In genomic region chr5:4620513-4621210, GRCm38 (mm10) we compare ENCODE assay signal across 20 mouse cellular contexts.
A peak's percentile ranks its signal among the peaks of the same experiment; 100 is the strongest.
DNase-seq lines count a peak whose midpoint lies in the region; ATAC-seq lines count a peak whose summit lies in the region.
"Had no signal": no experiment of that assay in that cellular context is flagged by ENCODE, and none has a peak within 500 bp of the region (broad histone marks: within the 10 kb centered on the region; RNA-seq: fewer than 3 reads in every experiment).

No protein-coding gene starts in this region.

- intact Hi-C loops in left cerebral cortex, postnatal 25 days (cut with DNase I), result no loop called here

- H3K4me1 ChIP-seq in stomach, embryonic 16.5 days (ENCODE audit: control insufficient read depth, insufficient read depth, low read length), result peaks cover 4% of the 10 kb centered on the region; the same call in 1 of the 2 replicates
- H3K4me1 ChIP-seq: heart, embryonic 13.5 days; midbrain, embryonic 12.5 days had no signal

- no peak overlapping the region for H3K27ac ChIP-seq in stomach, embryonic 16.5 days (ENCODE audit: low read length)
- H3K27ac ChIP-seq: gastrocnemius, adult 2 months; heart, embryonic 13.5 days; limb, embryonic 15.5 days; midbrain, embryonic 12.5 days had no signal

- no peak for DNase-seq in frontal cortex, postnatal 25 days (ENCODE audit: low spot score in 2 of 2)
- peak; percentile 2 to 13 for DNase-seq in left cerebral cortex, postnatal 25 days (ENCODE audit: low spot score in 2 of 2)
- DNase-seq in left cerebral cortex, adult 9 months (ENCODE audit: low spot score in 2 of 2), result no peak
- DNase-seq in cerebellum, adult 8-10 months, result peak; percentile 19
- DNase-seq in urinary bladder, postnatal 36 days (ENCODE audit: low spot score in 2 of 2), result no peak
- no peak for DNase-seq in lung, postnatal 14 days
- DNase-seq: adrenal gland, postnatal 10 days; gastrocnemius, adult 2 months; heart, postnatal 36 days; lung, postnatal 36 days; right cerebral cortex, postnatal 25 days; thymus, postnatal 4 days had no signal

- 0 out of 2 replicates have a peak, but pooled peaks have one; percentile 34 for ATAC-seq in frontal cortex, adult (ENCODE audit: low TSS enrichment)
- ATAC-seq in stomach, embryonic 16.5 days (ENCODE audit: insufficient read depth, low FRiP score), result no peak; the same call in 1 of the 2 replicates
- ATAC-seq: forebrain, embryonic 16.5 days; hindbrain, embryonic 16.5 days had no signal

- no peaks in the 10 kb centered on the region for H3K27me3 ChIP-seq in stomach, embryonic 16.5 days (ENCODE audit: control insufficient read depth, insufficient read depth, low read length)
- H3K27me3 ChIP-seq: heart, embryonic 13.5 days; limb, embryonic 15.5 days; midbrain, embryonic 12.5 days had no signal

- H3K4me2 ChIP-seq in stomach, embryonic 16.5 days (ENCODE audit: low read depth, low read length), result 0 out of 2 replicates have a peak overlapping the region, but pooled peaks have one; percentile 2
- H3K4me2 ChIP-seq: heart, embryonic 13.5 days; limb, embryonic 15.5 days; midbrain, embryonic 12.5 days had no signal

- no peak overlapping the region for H3K4me3 ChIP-seq in stomach, embryonic 16.5 days (replicated peaks; ENCODE audit: low read length)
- H3K4me3 ChIP-seq: erythroblast, embryonic 14.5 days; gastrocnemius, adult 2 months; heart, embryonic 13.5 days; limb, embryonic 15.5 days; midbrain, embryonic 12.5 days had no signal

- H3K9ac ChIP-seq in stomach, embryonic 16.5 days (ENCODE audit: low read length), result no peak overlapping the region
- H3K9ac ChIP-seq: heart, embryonic 13.5 days; limb, embryonic 15.5 days; midbrain, embryonic 12.5 days had no signal

- H3K9me3 ChIP-seq in stomach, embryonic 16.5 days (replicated peaks; ENCODE audit: control insufficient read depth, low read length), result no peaks in the 10 kb centered on the region
- H3K9me3 ChIP-seq: heart, embryonic 13.5 days; limb, embryonic 15.5 days; midbrain, embryonic 12.5 days had no signal

- H3K36me3 ChIP-seq in stomach, embryonic 16.5 days (ENCODE audit: control insufficient read depth, insufficient read depth, low read length), result no peaks in the 10 kb centered on the region
- H3K36me3 ChIP-seq: heart, embryonic 13.5 days; limb, embryonic 15.5 days; midbrain, embryonic 12.5 days had no signal

- 47% methylated on average over 4 of the region's 4 CpGs for WGBS in stomach, embryonic 16.5 days

Comparison
In these comparisons a context has a peak if more than half of its experiments do, and no peak if none do; other contexts are left out.
1. DNase-seq: peak in left cerebral cortex, postnatal 25 days (2 of 2) and cerebellum, adult 8-10 months (single experiment); none in frontal cortex, postnatal 25 days (0 of 2), left cerebral cortex, adult 9 months (0 of 2), urinary bladder, postnatal 36 days (0 of 2) and lung, postnatal 14 days (single experiment).